Mouse (Mus musculus) adrenal gland, postnatal 25 days (tissue): Measurements from ENCODE around the gene Gtf2h4. TPM values are rescaled to one million over a fixed set of nuclear protein-coding genes. Genes with fewer than 3 reads are reported as not detected.

Experiments used
- DNase-seq: peaks from one replicate; pipeline ENCODE4 v3.0.0; 2021; ENCODE audit warnings: mixed read lengths
- total RNA-seq: library from RNA; stranded (reverse); gene quantifications from 2 replicates; pipeline ENCODE4 v1.2.3, GENCODE M21; 2021

The Gtf2h4 gene
- total RNA-seq, 1 experiment from 2014 or later: 26.9 TPM

- peak; percentile 18 for DNase-seq
These were observed 37.2 kb downstream of the Gtf2h4 start for GRCm38 (mm10) chr17:35636363-35636762.

DNA sequence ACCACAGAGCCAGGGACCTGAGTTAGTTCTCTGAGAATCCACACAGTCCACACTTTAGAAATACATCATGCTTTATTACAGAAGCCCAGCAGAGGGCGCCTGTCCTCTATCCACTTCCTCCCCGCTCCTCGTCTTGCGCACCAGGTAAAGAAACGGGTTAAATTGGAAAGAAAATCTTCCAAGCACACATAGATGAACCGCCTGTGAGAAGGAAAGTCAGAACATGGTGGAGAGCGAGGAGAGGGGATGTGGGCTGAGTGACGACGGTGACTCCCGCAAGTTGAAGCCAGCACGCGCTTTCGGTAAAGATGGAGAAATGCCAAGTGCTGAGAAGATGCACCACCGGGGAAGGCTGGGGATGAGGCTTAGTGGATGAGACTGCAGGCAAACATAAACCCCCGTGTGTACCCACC lies 37.8 kb downstream of the Gtf2h4 start:
- DNase-seq: peak; percentile 51

DNA sequence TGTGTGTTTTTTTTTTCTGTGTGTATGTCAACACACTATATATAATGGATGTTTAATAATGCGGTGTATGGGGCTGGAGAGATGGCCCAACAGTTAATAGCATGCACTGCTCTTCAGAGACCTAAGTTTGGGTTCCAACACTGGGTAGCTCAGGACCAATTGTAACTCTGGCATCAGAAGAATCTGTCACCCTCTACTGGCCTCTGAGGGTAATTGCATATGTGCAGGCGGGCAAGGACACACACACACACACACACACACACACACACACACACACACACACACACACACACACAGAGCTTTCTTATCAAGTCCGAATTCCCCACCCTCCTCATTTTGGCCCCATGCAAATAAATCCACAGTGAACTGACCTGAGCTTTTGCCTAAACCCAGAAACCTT lies 38.3 kb downstream of the Gtf2h4 start:
- DNase-seq: no peak

GRCm38 (mm10) chr17:35633992-35634391 lies 39.5 kb downstream of the Gtf2h4 start:
- no peak for DNase-seq

DNA sequence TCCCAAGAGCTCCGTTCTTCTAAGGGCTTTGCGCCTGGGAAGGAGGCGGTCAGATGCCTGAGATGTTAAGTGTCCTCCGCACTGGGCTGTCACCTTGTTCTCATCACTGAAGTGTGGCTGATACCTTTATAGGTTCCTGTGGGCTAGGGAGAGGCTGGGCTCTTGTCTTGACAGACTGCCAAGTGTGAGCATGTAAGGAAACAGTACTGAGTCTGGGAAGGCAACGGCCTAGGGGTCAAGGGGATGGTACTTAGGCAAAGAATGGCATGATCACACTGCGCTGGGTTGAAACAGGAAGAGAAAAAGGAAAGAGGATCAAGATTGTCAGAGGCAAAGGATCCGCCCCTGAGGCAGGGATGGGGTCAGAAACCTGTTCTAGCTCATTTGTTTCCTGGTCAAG lies 47.0 kb downstream of the Gtf2h4 start, which contains the start of gene Gm9573:
Gene Gm9573 (minus strand): TSS at position 101 of the 400 bp plus-strand sequence.
- no peak for DNase-seq

Other genes with a start within 250 kb of the Gtf2h4 start
- gene H2-Q6, start 248.9 kb downstream of the Gtf2h4 start, total RNA-seq: 2.1 TPM in 1 of 2 replicates, not detected in the other
- 1.6 and 1.8 TPM in 2 replicates for gene H2-Q7, start 234.6 kb downstream of the Gtf2h4 start, total RNA-seq
- 2.3 and 14.7 TPM in 2 replicates for gene H2-Q10, start 203.7 kb downstream of the Gtf2h4 start, total RNA-seq
- gene Pou5f1, start 167.7 kb downstream of the Gtf2h4 start, total RNA-seq: 0.30 and 0.90 TPM in 2 replicates
- 16.0 and 21.2 TPM in 2 replicates for gene Tcf19, start 156.9 kb downstream of the Gtf2h4 start, total RNA-seq
- gene Cchcr1, start 156.6 kb downstream of the Gtf2h4 start, total RNA-seq: 15.7 and 16.6 TPM in 2 replicates
- not detected in 2 replicates for gene Psors1c2, start 140.5 kb downstream of the Gtf2h4 start, total RNA-seq
- gene Cdsn, start 121.6 kb downstream of the Gtf2h4 start, total RNA-seq: 0.43 TPM in 2 replicates
- not detected in 2 replicates for gene 2300002M23Rik, start 106.3 kb downstream of the Gtf2h4 start, total RNA-seq
- gene Sfta2, start 72.2 kb downstream of the Gtf2h4 start, total RNA-seq: not detected in 2 replicates
- not detected in 2 replicates for gene Gm9573, start 47.1 kb downstream of the Gtf2h4 start, total RNA-seq
- gene Mucl3, start 30.0 kb downstream of the Gtf2h4 start, total RNA-seq: not detected in 2 replicates
- gene Vars2, start 6.1 kb downstream of the Gtf2h4 start, total RNA-seq: 41.5 and 65.4 TPM in 2 replicates
- gene Ddr1, start 30.9 kb upstream of the Gtf2h4 start, total RNA-seq: 41.7 and 54.6 TPM in 2 replicates
- gene Ier3, start 147.9 kb upstream of the Gtf2h4 start, total RNA-seq: 7.6 and 11.7 TPM in 2 replicates
- gene Flot1, start 149.5 kb upstream of the Gtf2h4 start, total RNA-seq: 61.0 and 94.1 TPM in 2 replicates
- gene Tubb5, start 164.6 kb upstream of the Gtf2h4 start, total RNA-seq: 192 and 221 TPM in 2 replicates
- 30.1 and 31.1 TPM in 2 replicates for gene Mdc1, start 167.8 kb upstream of the Gtf2h4 start, total RNA-seq
- 8.7 and 9.8 TPM in 2 replicates for gene Nrm, start 187.6 kb upstream of the Gtf2h4 start, total RNA-seq
- 36.5 and 36.8 TPM in 2 replicates for gene Ppp1r18, start 191.9 kb upstream of the Gtf2h4 start, total RNA-seq
- 51.4 and 53.3 TPM in 2 replicates for gene Dhx16, start 206.1 kb upstream of the Gtf2h4 start, total RNA-seq
- 41.3 and 56.5 TPM in 2 replicates for gene 2310061I04Rik, start 223.7 kb upstream of the Gtf2h4 start, total RNA-seq
- 35.6 and 44.1 TPM in 2 replicates for gene Atat1, start 236.3 kb upstream of the Gtf2h4 start, total RNA-seq
- 81.8 and 90.3 TPM in 2 replicates for gene Mrps18b, start 242.7 kb upstream of the Gtf2h4 start, total RNA-seq
- gene Ppp1r10, start 242.7 kb upstream of the Gtf2h4 start, total RNA-seq: 85.0 and 88.1 TPM in 2 replicates